Mouse (Mus musculus) cortical plate, adult 2 months (tissue): ENCODE measurements around the gene Uqcrc1.

ENCODE experiments used
- CTCF ChIP-seq: fragments of 200-500 bp; IDR thresholded peaks from 2 replicates; pipeline ENCODE4 v1.5.1; 2011; ENCODE audit warnings: mild to moderate bottlenecking, control low read depth, low read length; ENCODE audit not compliant: insufficient read depth; ENCODE audit errors: extremely low read depth
- POLR2A ChIP-seq: fragments of 200-500 bp; IDR thresholded peaks from 2 replicates; pipeline ENCODE4 v1.6.1; 2011; ENCODE audit warnings: mild to moderate bottlenecking, low read length, control low read depth; ENCODE audit not compliant: insufficient read depth; ENCODE audit errors: extremely low read depth

DNA sequence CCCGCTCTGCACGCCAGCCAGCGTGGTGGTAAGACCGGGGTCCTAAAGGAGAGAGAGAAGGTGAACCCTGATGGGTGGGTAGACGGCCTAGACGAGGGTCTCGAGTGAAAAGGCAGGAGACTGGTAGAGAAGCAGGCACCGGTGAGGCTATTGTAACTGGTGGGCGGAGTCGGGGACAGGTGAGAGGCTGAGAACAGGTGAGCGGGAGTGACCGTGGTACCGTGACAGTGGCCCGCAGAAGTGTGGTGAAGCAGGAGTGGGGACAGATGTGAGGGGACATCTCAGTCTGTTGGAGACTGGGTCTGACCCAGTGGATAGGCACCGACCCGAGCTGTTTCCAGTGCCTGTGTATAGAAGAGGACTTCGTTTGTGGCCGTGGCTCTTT is 55.6 kb downstream of the Uqcrc1 start:
- TF ChIP-seq CTCF (no peak), POLR2A (no peak)
